10 mouse cellular contexts compared by ENCODE assay signal in the genomic region with DNA sequence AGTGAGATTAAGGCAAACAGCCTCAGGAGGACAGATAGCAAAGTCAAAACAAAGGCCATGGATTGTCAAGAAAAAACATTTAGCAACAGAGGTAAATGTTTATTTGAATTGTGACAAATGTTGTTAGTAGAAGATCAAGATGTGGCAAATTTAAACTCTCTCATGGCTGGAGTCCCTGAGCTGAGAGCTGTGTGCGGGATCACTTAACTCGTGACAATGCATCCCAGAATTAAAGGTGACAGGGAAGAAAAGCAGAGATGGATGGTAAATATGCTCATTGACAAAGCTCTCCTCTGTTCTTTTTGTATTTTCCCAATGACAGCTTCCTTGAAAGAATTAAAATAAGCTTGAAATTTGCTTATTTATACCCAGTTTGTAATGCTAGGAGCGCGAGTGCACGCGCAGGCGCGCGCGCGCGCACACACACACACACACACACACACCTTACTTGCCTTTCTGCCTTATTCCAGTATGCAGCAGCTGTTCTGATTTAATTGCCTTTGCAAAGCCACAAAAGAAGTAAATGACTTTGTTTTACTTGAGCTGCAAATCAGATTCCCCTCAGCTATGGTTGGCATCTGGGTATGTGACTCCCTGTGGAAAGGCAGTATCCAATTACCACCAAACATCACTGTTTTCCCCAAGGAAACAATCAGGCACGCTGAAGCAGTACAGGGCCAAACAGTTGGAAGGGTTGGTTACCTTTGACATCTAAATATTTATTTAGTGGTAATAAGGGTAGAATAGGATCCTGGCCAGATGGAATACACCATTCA.
DNase-seq lines count a peak whose midpoint lies in the region; TF ChIP-seq lines count a peak whose summit lies in the region.
"Had no signal": no experiment of that assay in that cellular context is flagged by ENCODE, and none has a peak within 500 bp of the region (broad histone marks: within the 10 kb centered on the region; RNA-seq: fewer than 3 reads in every experiment).

No protein-coding gene starts in this region.

- DNase-seq in embryo, embryonic 11 days: peak; percentile 51
- peak; percentile 43 for DNase-seq in hindbrain, embryonic 10.5 days (ENCODE audit: low spot score)
- DNase-seq in midbrain, embryonic 10.5 days (ENCODE audit: low spot score): peak; percentile 17
- DNase-seq in heart, postnatal 25 days (ENCODE audit: low spot score): no peak
- no peak for DNase-seq in left cerebral cortex, postnatal 14 days (ENCODE audit: low spot score in 2 of 2)
- DNase-seq in gastrocnemius, postnatal 10 days: no peak
- no peak for DNase-seq in lung, postnatal 4 days
- DNase-seq: cerebellum, adult 8-10 months had no signal

- WGBS in hindbrain, embryonic 10.5 days: 62% methylated on average over 13 of the region's 13 CpGs
- 81% methylated on average over 13 of the region's 13 CpGs for WGBS in midbrain, embryonic 10.5 days

- no peaks in the 10 kb centered on the region for H3K4me1 ChIP-seq in E14TG2a.4 (replicated peaks; ENCODE audit: low read depth, low read length)
- peaks cover 29% of the 10 kb centered on the region for H3K4me1 ChIP-seq in hindbrain, embryonic 10.5 days (replicated peaks)
- peaks cover 6% of the 10 kb centered on the region; the same call in 1 of the 2 replicates for H3K4me1 ChIP-seq in midbrain, embryonic 10.5 days
- H3K4me1 ChIP-seq: lung, embryonic 15.5 days had no signal

- H3K27me3 ChIP-seq in E14TG2a.4 (ENCODE audit: insufficient read depth, low read length): no peaks in the 10 kb centered on the region
- no peaks in the 10 kb centered on the region for H3K27me3 ChIP-seq in hindbrain, embryonic 10.5 days (ENCODE audit: insufficient read depth, poor library complexity, severe bottlenecking)
- H3K27me3 ChIP-seq in midbrain, embryonic 10.5 days (ENCODE audit: low read depth, poor library complexity, severe bottlenecking): no peaks in the 10 kb centered on the region
- H3K27me3 ChIP-seq: lung, embryonic 15.5 days had no signal

- H3K27ac ChIP-seq in hindbrain, embryonic 10.5 days: peak overlapping the region; percentile 59
- H3K27ac ChIP-seq in midbrain, embryonic 10.5 days (replicated peaks): no peak overlapping the region
- H3K27ac ChIP-seq: lung, embryonic 15.5 days had no signal

- no peak for TF ChIP-seq CTCF in E14TG2a.4 (conservative IDR thresholded peaks at IDR 0.05; ENCODE audit: low read length)

- intact Hi-C loops in heart, postnatal 25 days (cut with DNase I): no loop called here
- intact Hi-C loops in left cerebral cortex, postnatal 14 days (cut with DNase I): no loop called here

- no peaks in the 10 kb centered on the region for H3K9me3 ChIP-seq in E14TG2a.4 (ENCODE audit: low read length)
- H3K9me3 ChIP-seq in hindbrain, embryonic 10.5 days: no peaks in the 10 kb centered on the region
- H3K9me3 ChIP-seq in midbrain, embryonic 10.5 days (replicated peaks): no peaks in the 10 kb centered on the region
- H3K9me3 ChIP-seq: lung, embryonic 15.5 days had no signal

- peak overlapping the region; percentile 20; the same call in 1 of the 2 replicates for H3K4me3 ChIP-seq in E14TG2a.4 (replicated peaks; ENCODE audit: low read length)
- H3K4me3 ChIP-seq in hindbrain, embryonic 10.5 days: no peak overlapping the region
- H3K4me3 ChIP-seq in midbrain, embryonic 10.5 days: no peak overlapping the region
- H3K4me3 ChIP-seq: lung, embryonic 15.5 days had no signal

- no peaks in the 10 kb centered on the region for H3K36me3 ChIP-seq in E14TG2a.4 (ENCODE audit: insufficient read depth, low read length)
- H3K36me3 ChIP-seq in hindbrain, embryonic 10.5 days: no peaks in the 10 kb centered on the region
- H3K36me3 ChIP-seq in midbrain, embryonic 10.5 days: no peaks in the 10 kb centered on the region
- H3K36me3 ChIP-seq: lung, embryonic 15.5 days had no signal

Comparison
In these comparisons a context has a peak if more than half of its experiments do, and no peak if none do; other contexts are left out.
1. DNase-seq: peak in embryo, embryonic 11 days (single experiment), hindbrain, embryonic 10.5 days (single experiment) and midbrain, embryonic 10.5 days (single experiment); none in heart, postnatal 25 days (single experiment), left cerebral cortex, postnatal 14 days (0 of 2), gastrocnemius, postnatal 10 days (single experiment) and lung, postnatal 4 days (0 of 2).